Mouse (Mus musculus) G1E (cell line): Measurements from ENCODE around the gene Gm20716. TPM values are rescaled to one million over a fixed set of nuclear protein-coding genes. Genes with fewer than 3 reads are reported as not detected.

ENCODE experiments used
- ATAC-seq: 2 replicates; pipeline ENCODE4 v1.8.0; 2016; ENCODE audit warnings: mild to moderate bottlenecking; ENCODE audit not compliant: insufficient number of reproducible peaks, poor library complexity, low FRiP score, severe bottlenecking; ENCODE audit errors: extremely low read depth
- DNase-seq: peaks from one replicate; pipeline ENCODE4 v3.0.0; 2012; ENCODE audit warnings: low spot score
- H3K27me3 ChIP-seq: 2 replicates; pipeline ENCODE4 v1.6.1; 2012; ENCODE audit warnings: mild to moderate bottlenecking, low read length, inconsistent platforms; ENCODE audit not compliant: insufficient read depth
- H3K36me3 ChIP-seq: replicated peaks from 2 replicates; pipeline ENCODE3; 2012; ENCODE audit warnings: mild to moderate bottlenecking, inconsistent platforms
- H3K4me1 ChIP-seq: 2 replicates; pipeline ENCODE4 v1.6.1; 2012; ENCODE audit warnings: low read depth, low read length, inconsistent platforms, mixed read lengths; ENCODE audit not compliant: insufficient read depth
- H3K4me3 ChIP-seq: 2 replicates; pipeline ENCODE4 v1.5.1; 2012; ENCODE audit warnings: low read depth, mild to moderate bottlenecking, inconsistent platforms, low read length, moderate library complexity, mixed read lengths
- H3K9me3 ChIP-seq: replicated peaks from 2 replicates; pipeline ENCODE4 v1.6.1; 2012; ENCODE audit warnings: inconsistent platforms
- CTCF ChIP-seq: IDR thresholded peaks from 2 replicates; pipeline ENCODE4 v1.5.1; 2012; ENCODE audit warnings: low read depth, low read length, inconsistent platforms, mixed read lengths
- GATA1 ChIP-seq: IDR thresholded peaks from 2 replicates; pipeline ENCODE4 v1.6.1; 2012; ENCODE audit warnings: borderline replicate concordance, low read length, inconsistent platforms, mixed read lengths
- GATA2 ChIP-seq: IDR thresholded peaks from 2 replicates; pipeline ENCODE4 v1.6.1; 2012; ENCODE audit warnings: low read depth, low read length, inconsistent platforms, borderline replicate concordance
- POLR2AphosphoS5 ChIP-seq: IDR thresholded peaks from 2 replicates; pipeline ENCODE4 v1.6.1; 2012; ENCODE audit warnings: low read depth, low read length, inconsistent platforms; ENCODE audit not compliant: insufficient replicate concordance
- TAL1 ChIP-seq: conservative IDR thresholded peaks from 2 replicates; pipeline ENCODE4 v1.6.1; 2012; ENCODE audit warnings: low read depth, low read length, inconsistent platforms, mixed read lengths
- polyA plus RNA-seq: library from polyadenylated mRNA; stranded (reverse); fragments of >175 nt; gene quantifications from 2 replicates; pipeline ENCODE4 v1.2.3, GENCODE M21; 2012
- total RNA-seq, 2 experiments: library from RNA; stranded (forward) in 1 of 2; stranded (reverse) in 1 of 2; fragments of 200-1000 nt in 1 of 2; fragments of >200 nt in 1 of 2; fragmentation: Nextera tagmentation in 1 of 2; gene quantifications; 2 replicates each; pipeline ENCODE4 v1.2.3; 2014 to 2017

Gm20716 gene
- total and polyA plus RNA-seq, 3 experiments: 0.01 to 45.8 (median 41.0) TPM

DNA sequence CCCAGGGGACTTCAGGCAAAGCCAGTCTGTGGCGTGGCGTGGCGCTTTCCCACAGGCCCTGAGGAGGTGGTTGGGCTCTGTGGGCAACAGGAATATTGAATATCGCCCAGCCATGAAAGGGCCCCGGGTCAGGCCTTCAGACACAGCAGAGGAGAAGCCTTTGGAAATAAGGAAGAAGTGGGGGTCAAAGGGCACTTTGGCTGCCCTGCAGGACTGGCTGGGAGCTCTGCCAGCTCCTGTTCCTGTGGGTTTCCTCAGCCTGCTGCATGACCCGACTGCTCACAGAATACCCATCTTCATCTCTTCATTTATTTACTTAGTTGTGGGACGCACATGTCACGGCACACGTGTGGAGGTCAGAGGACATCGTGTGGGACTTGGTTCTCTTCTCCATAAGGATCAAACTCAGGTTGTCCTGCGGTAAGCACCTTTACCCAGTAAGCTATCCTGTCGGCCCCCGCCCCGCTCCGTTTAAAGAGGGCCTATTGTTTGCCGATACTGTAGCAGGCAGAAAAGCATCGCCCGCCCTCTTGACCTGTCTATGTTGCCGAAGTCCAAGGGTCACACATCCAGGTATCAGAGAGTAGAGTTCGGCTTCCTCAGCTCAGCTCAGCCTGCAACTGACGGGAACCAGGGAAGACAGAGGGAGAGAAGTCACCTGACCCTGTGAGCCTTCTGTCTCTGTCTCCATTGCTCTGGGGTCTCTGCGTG lies 82.3 kb downstream of the Gm20716 start:
- Histone ChIP-seq H3K4me3 (no peak overlapping the region), H3K4me1 (peaks cover 14% of the 10 kb centered on the region), H3K36me3 (peaks cover 54% of the 10 kb centered on the region), H3K27me3 (peaks cover 4% of the 10 kb centered on the region; the same call in 1 of the 2 replicates), H3K9me3 (no peaks in the 10 kb centered on the region)
- DNase-seq: no peak
- ATAC-seq: no peak
- no peak for TF ChIP-seq TAL1
- TF ChIP-seq POLR2AphosphoS5: no peak
- no peak for TF ChIP-seq GATA1
- no peak for TF ChIP-seq CTCF
- TF ChIP-seq GATA2: no peak

DNA sequence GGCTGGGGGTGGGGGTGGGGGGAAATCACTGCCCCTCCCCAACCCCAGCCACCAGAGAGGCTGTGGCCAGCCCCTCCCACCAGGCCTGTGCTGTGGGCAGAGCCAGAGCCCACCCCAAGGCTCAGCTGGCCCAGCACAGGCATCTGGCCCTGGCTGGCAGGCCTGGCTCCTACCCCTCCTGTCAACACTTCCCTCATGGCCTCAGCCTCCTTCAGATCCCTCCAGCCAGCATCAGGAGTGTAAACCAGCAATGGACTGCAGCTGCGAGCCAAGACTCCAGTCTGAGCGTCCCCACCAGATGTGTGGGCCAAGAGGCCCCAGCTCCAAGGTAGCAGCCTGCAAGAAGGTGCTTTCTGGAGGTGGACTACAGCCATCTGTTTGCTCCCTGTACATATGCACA lies 84.7 kb downstream of the Gm20716 start:
- DNase-seq (no peak), ATAC-seq (no peak)
- H3K27me3 ChIP-seq: peaks cover 4% of the 10 kb centered on the region; the same call in 1 of the 2 replicates
- no peak overlapping the region for H3K4me3 ChIP-seq
- peaks cover 34% of the 10 kb centered on the region for H3K36me3 ChIP-seq
- peaks cover 9% of the 10 kb centered on the region; the same call in 1 of the 2 replicates for H3K4me1 ChIP-seq
- TF ChIP-seq GATA2: no peak
- TF ChIP-seq CTCF: no peak
- TF ChIP-seq TAL1: no peak
- TF ChIP-seq POLR2AphosphoS5: no peak
- TF ChIP-seq GATA1: no peak
- no peaks in the 10 kb centered on the region for H3K9me3 ChIP-seq

DNA sequence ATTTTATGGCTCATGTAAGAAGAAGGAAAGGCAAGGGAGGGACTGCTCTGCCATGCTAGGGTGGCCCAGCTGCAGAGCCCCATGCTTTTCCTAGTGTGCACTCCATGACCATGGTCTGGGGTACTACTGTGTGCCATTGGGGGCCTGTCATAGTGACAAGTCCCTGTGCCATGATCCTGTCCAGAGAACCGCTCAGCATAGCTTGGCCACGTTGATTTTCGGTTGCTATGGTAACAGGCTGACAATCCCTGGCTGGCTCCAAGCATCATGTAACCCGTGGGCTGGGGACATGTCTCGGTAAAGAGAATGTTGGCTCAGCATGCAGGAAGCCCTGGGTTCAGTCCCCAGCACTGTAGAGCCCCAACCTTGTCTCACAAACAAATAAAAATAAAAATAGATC lies 86.4 kb downstream of the Gm20716 start:
- TF ChIP-seq GATA1 (no peak), POLR2AphosphoS5 (no peak), GATA2 (no peak), TAL1 (no peak), CTCF (no peak)
- peaks cover 4% of the 10 kb centered on the region; the same call in 1 of the 2 replicates for H3K27me3 ChIP-seq
- H3K4me1 ChIP-seq: 0 out of 2 replicates have a peak, but pooled peaks cover 2% of the 10 kb centered on the region
- no peak overlapping the region for H3K4me3 ChIP-seq
- no peak for ATAC-seq
- H3K9me3 ChIP-seq: no peaks in the 10 kb centered on the region
- no peak for DNase-seq
- peaks cover 17% of the 10 kb centered on the region for H3K36me3 ChIP-seq

DNA sequence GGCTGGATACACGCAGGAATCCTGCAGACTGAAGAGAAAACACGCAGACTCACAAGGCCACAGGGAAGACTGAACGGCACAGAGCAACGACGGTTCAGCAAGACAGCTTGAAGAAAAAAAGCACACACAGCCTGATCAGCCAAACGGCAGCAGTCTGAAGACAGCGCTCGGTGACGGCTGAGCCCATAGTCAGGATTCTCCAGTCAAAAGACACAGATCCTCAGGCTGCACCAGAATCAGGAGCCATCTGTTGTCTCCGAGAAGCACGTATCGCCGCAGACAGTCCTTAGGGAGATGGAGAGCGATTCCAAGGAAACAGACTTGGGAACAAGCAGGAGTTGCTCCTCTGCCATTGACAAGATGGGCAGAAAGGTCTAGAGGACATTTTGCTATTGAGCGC lies 93.0 kb downstream of the Gm20716 start:
- ATAC-seq (no peak), DNase-seq (no peak)
- peaks cover 13% of the 10 kb centered on the region for H3K27me3 ChIP-seq

More for the DNA sequence above, 93.0 kb downstream of the Gm20716 start:
- peaks cover 3% of the 10 kb centered on the region; the same call in 1 of the 2 replicates for H3K4me1 ChIP-seq
- H3K4me3 ChIP-seq: no peak overlapping the region
- H3K36me3 ChIP-seq: no peaks in the 10 kb centered on the region
- no peaks in the 10 kb centered on the region for H3K9me3 ChIP-seq
- TF ChIP-seq CTCF (no peak), TAL1 (no peak), POLR2AphosphoS5 (no peak), GATA2 (no peak), GATA1 (no peak)

Other genes starting within 250 kb of the Gm20716 start
- gene Ripor3, start 219.7 kb downstream of the Gm20716 start, total RNA-seq (2014; fragmentation: Nextera tagmentation): 5.2 and 6.9 TPM in 2 replicates
- gene Ripor3, start 219.7 kb downstream of the Gm20716 start, total RNA-seq (2017): 1.9 and 2.3 TPM in 2 replicates
- gene Ripor3, start 219.7 kb downstream of the Gm20716 start, polyA plus RNA-seq: 6.5 and 8.7 TPM in 2 replicates
- gene Pard6b, start 149.4 kb downstream of the Gm20716 start, total RNA-seq (2014; fragmentation: Nextera tagmentation): 3.1 and 4.8 TPM in 2 replicates
- gene Pard6b, start 149.4 kb downstream of the Gm20716 start, total RNA-seq (2017): 5.3 and 5.5 TPM in 2 replicates
- 4.7 and 4.8 TPM in 2 replicates for gene Pard6b, start 149.4 kb downstream of the Gm20716 start, polyA plus RNA-seq
- 76.2 and 90.8 TPM in 2 replicates for gene Adnp, start 23.3 kb downstream of the Gm20716 start, total RNA-seq (2014; fragmentation: Nextera tagmentation)
- 1.1 and 1.5 TPM in 2 replicates for gene Adnp, start 23.3 kb downstream of the Gm20716 start, total RNA-seq (2017)
- gene Adnp, start 23.3 kb downstream of the Gm20716 start, polyA plus RNA-seq: 45.6 and 49.8 TPM in 2 replicates
- 56.8 and 88.5 TPM in 2 replicates for gene Dpm1, start 227 bp upstream of the Gm20716 start, total RNA-seq (2014; fragmentation: Nextera tagmentation)
- gene Dpm1, start 227 bp upstream of the Gm20716 start, total RNA-seq (2017): 54.3 and 60.8 TPM in 2 replicates
- 49.5 and 66.0 TPM in 2 replicates for gene Dpm1, start 227 bp upstream of the Gm20716 start, polyA plus RNA-seq
- 4.9 and 10.5 TPM in 2 replicates for gene Mocs3, start 258 bp upstream of the Gm20716 start, total RNA-seq (2014; fragmentation: Nextera tagmentation)
- gene Mocs3, start 258 bp upstream of the Gm20716 start, total RNA-seq (2017): 5.7 and 9.0 TPM in 2 replicates
- 14.9 and 20.8 TPM in 2 replicates for gene Mocs3, start 258 bp upstream of the Gm20716 start, polyA plus RNA-seq
- gene Kcng1, start 51.4 kb upstream of the Gm20716 start, total RNA-seq (2014; fragmentation: Nextera tagmentation): not detected in 2 replicates
- 0.06 and 0.11 TPM in 2 replicates for gene Kcng1, start 51.4 kb upstream of the Gm20716 start, total RNA-seq (2017)
- gene Kcng1, start 51.4 kb upstream of the Gm20716 start, polyA plus RNA-seq: not detected in 2 replicates